Mouse (Mus musculus): ENCODE data around the gene Nes. TPM values are rescaled to one million over a fixed set of nuclear protein-coding genes. Genes with fewer than 3 reads are reported as not detected.

Nes gene
- total and polyA plus RNA-seq, 2 experiments from 2014 or later = 14.9 to 37.2 TPM

GRCm38 (mm10) chr3:87986868-87987267 lies 16.0 kb downstream of the Nes start:
- peak overlapping the region; percentile 39 for H3K9ac ChIP-seq (replicated peaks; ENCODE audit: low read length)
- DNase-seq (ENCODE audit: low spot score) = peak; percentile 99
- ATAC-seq = peak; percentile 86
- no peaks in the 10 kb centered on the region for H3K36me3 ChIP-seq (ENCODE audit: insufficient read depth, low read length)
- peak; percentile 99 for TF ChIP-seq CTCF (IDR thresholded peaks at IDR 0.05; ENCODE audit: low read depth)
- WGBS = 1% methylated on average over 17 of the region's 17 CpGs
- peaks cover 17% of the 10 kb centered on the region for H3K4me1 ChIP-seq (ENCODE audit: insufficient read depth, low read length)
- H3K27me3 ChIP-seq (ENCODE audit: insufficient read depth, low read length) = no peaks in the 10 kb centered on the region
- H3K27ac ChIP-seq = peak overlapping the region; percentile 67
- peak overlapping the region; percentile 60 for H3K4me2 ChIP-seq (ENCODE audit: low read depth, low read length)
- peak overlapping the region; percentile 30 for H3K4me3 ChIP-seq (ENCODE audit: low read length)
- no peaks in the 10 kb centered on the region for H3K9me3 ChIP-seq (ENCODE audit: low read length)

- Histone ChIP-seq H3K4me1 (ENCODE audit: insufficient read depth, low read length) (peaks cover 14% of the 10 kb centered on the region), H3K9me3 (ENCODE audit: low read length) (no peaks in the 10 kb centered on the region), H3K27me3 (ENCODE audit: insufficient read depth, low read length) (no peaks in the 10 kb centered on the region), H3K9ac (replicated peaks; ENCODE audit: low read length) (peak overlapping the region; percentile 39), H3K4me3 (ENCODE audit: low read length) (peak overlapping the region; percentile 30), H3K4me2 (ENCODE audit: low read depth, low read length) (peak overlapping the region; percentile 60), H3K36me3 (ENCODE audit: insufficient read depth, low read length) (no peaks in the 10 kb centered on the region), H3K27ac (peak overlapping the region; percentile 67)
- 3% methylated on average over 15 of the region's 15 CpGs for WGBS
- peak; percentile 89 for DNase-seq (ENCODE audit: low spot score)
- TF ChIP-seq CTCF (IDR thresholded peaks at IDR 0.05; ENCODE audit: low read depth) = no peak
- peak; percentile 69 for ATAC-seq
These were observed 16.8 kb downstream of the Nes start for GRCm38 (mm10) chr3:87987633-87988032.

- peak; percentile 19 for ATAC-seq
- H3K36me3 ChIP-seq (ENCODE audit: insufficient read depth, low read length) = no peaks in the 10 kb centered on the region
- peak overlapping the region; percentile 30 for H3K4me3 ChIP-seq (ENCODE audit: low read length)
- WGBS = 8% methylated on average over 15 of the region's 15 CpGs
- TF ChIP-seq CTCF (IDR thresholded peaks at IDR 0.05; ENCODE audit: low read depth) = peak; percentile 35; the same call in 1 of the 2 replicates
- peak overlapping the region; percentile 60 for H3K4me2 ChIP-seq (ENCODE audit: low read depth, low read length)
- H3K4me1 ChIP-seq (ENCODE audit: insufficient read depth, low read length) = peaks cover 10% of the 10 kb centered on the region
- no peaks in the 10 kb centered on the region for H3K27me3 ChIP-seq (ENCODE audit: insufficient read depth, low read length)
- no peak for DNase-seq (ENCODE audit: low spot score)
- H3K27ac ChIP-seq = peak overlapping the region; percentile 65
- H3K9me3 ChIP-seq (ENCODE audit: low read length) = no peaks in the 10 kb centered on the region
- peak overlapping the region; percentile 39 for H3K9ac ChIP-seq (replicated peaks; ENCODE audit: low read length)
These were observed 17.2 kb downstream of the Nes start for GRCm38 (mm10) chr3:87988068-87988467.

- Histone ChIP-seq H3K27ac (no peak overlapping the region), H3K4me1 (ENCODE audit: insufficient read depth, low read length) (peaks cover 5% of the 10 kb centered on the region; the same call in 1 of the 2 replicates), H3K4me3 (ENCODE audit: low read length) (no peak overlapping the region), H3K9ac (replicated peaks; ENCODE audit: low read length) (no peak overlapping the region), H3K9me3 (ENCODE audit: low read length) (no peaks in the 10 kb centered on the region), H3K4me2 (ENCODE audit: low read depth, low read length) (no peak overlapping the region), H3K27me3 (ENCODE audit: insufficient read depth, low read length) (peaks cover 14% of the 10 kb centered on the region), H3K36me3 (ENCODE audit: insufficient read depth, low read length) (no peaks in the 10 kb centered on the region; the same call in 1 of the 2 replicates)
- DNase-seq (ENCODE audit: low spot score) = no peak
- 48% methylated on average over 10 of the region's 10 CpGs for WGBS
- TF ChIP-seq CTCF (IDR thresholded peaks at IDR 0.05; ENCODE audit: low read depth) = no peak
- ATAC-seq = no peak
These were observed 19.1 kb downstream of the Nes start for GRCm38 (mm10) chr3:87989935-87990334.

GRCm38 (mm10) chr3:87993436-87993835 lies 22.6 kb downstream of the Nes start:
- 16% methylated on average over 5 of the region's 6 CpGs for WGBS
- H3K27ac ChIP-seq = no peak overlapping the region
- H3K9me3 ChIP-seq (ENCODE audit: low read length) = no peaks in the 10 kb centered on the region
- no peaks in the 10 kb centered on the region; the same call in 1 of the 2 replicates for H3K36me3 ChIP-seq (ENCODE audit: insufficient read depth, low read length)
- H3K4me2 ChIP-seq (ENCODE audit: low read depth, low read length) = no peak overlapping the region
- ATAC-seq (no peak), DNase-seq (ENCODE audit: low spot score) (no peak)
- no peak overlapping the region for H3K9ac ChIP-seq (replicated peaks; ENCODE audit: low read length)
- H3K4me3 ChIP-seq (ENCODE audit: low read length) = no peak overlapping the region
- H3K4me1 ChIP-seq (ENCODE audit: insufficient read depth, low read length) = peaks cover 9% of the 10 kb centered on the region
- H3K27me3 ChIP-seq (ENCODE audit: insufficient read depth, low read length) = peaks cover 32% of the 10 kb centered on the region
- no peak for TF ChIP-seq CTCF (IDR thresholded peaks at IDR 0.05; ENCODE audit: low read depth)

GRCm38 (mm10) chr3:87995331-87995730 lies 24.5 kb downstream of the Nes start:
- no peak for ATAC-seq

GRCm38 (mm10) chr3:87996401-87996800 lies 25.5 kb downstream of the Nes start:
- TF ChIP-seq CTCF (IDR thresholded peaks at IDR 0.05; ENCODE audit: low read depth) = no peak; the same call in 1 of the 2 replicates
- peaks cover 13% of the 10 kb centered on the region for H3K4me1 ChIP-seq (ENCODE audit: insufficient read depth, low read length)
- H3K9ac ChIP-seq (replicated peaks; ENCODE audit: low read length) = 0 out of 2 replicates have a peak overlapping the region, but pooled peaks have one; percentile 53
- peak overlapping the region; percentile 45 for H3K4me3 ChIP-seq (ENCODE audit: low read length)
- H3K9me3 ChIP-seq (ENCODE audit: low read length) = no peaks in the 10 kb centered on the region
- peak overlapping the region; percentile 71 for H3K4me2 ChIP-seq (ENCODE audit: low read depth, low read length)
- peaks cover 45% of the 10 kb centered on the region for H3K27me3 ChIP-seq (ENCODE audit: insufficient read depth, low read length)
- H3K27ac ChIP-seq = no peak overlapping the region
- WGBS = 4% methylated on average over 15 of the region's 15 CpGs
- no peaks in the 10 kb centered on the region; the same call in 1 of the 2 replicates for H3K36me3 ChIP-seq (ENCODE audit: insufficient read depth, low read length)
- DNase-seq (ENCODE audit: low spot score) = no peak
- ATAC-seq = no peak

More at GRCm38 (mm10) chr3:87995331-87995730, 24.5 kb downstream of the Nes start:
- no peaks in the 10 kb centered on the region; the same call in 1 of the 2 replicates for H3K36me3 ChIP-seq (ENCODE audit: insufficient read depth, low read length)
- H3K4me2 ChIP-seq (ENCODE audit: low read depth, low read length) = no peak overlapping the region
- H3K9ac ChIP-seq (replicated peaks; ENCODE audit: low read length) = no peak overlapping the region
- WGBS = 29% methylated on average over 11 of the region's 11 CpGs
- peaks cover 12% of the 10 kb centered on the region for H3K4me1 ChIP-seq (ENCODE audit: insufficient read depth, low read length)
- DNase-seq (ENCODE audit: low spot score) = no peak
- no peak overlapping the region for H3K4me3 ChIP-seq (ENCODE audit: low read length)
- TF ChIP-seq CTCF (IDR thresholded peaks at IDR 0.05; ENCODE audit: low read depth) = no peak
- H3K27me3 ChIP-seq (ENCODE audit: insufficient read depth, low read length) = peaks cover 41% of the 10 kb centered on the region
- H3K27ac ChIP-seq = no peak overlapping the region
- H3K9me3 ChIP-seq (ENCODE audit: low read length) = no peaks in the 10 kb centered on the region

Data from hindbrain, postnatal 0 days (tissue).